Mouse (Mus musculus) embryo, embryonic 11 days (tissue): Measurements from ENCODE around the gene Gm14326.
"Not testable (repeated sequence)": the region's sequence is repeated elsewhere in the genome, so short reads cannot be mapped to it uniquely, and the experiment has no call there.

Experiments used
- DNase-seq: peaks from one replicate; pipeline ENCODE4 v3.0.0-alpha.2; 2015

Gm14326 gene

DNA sequence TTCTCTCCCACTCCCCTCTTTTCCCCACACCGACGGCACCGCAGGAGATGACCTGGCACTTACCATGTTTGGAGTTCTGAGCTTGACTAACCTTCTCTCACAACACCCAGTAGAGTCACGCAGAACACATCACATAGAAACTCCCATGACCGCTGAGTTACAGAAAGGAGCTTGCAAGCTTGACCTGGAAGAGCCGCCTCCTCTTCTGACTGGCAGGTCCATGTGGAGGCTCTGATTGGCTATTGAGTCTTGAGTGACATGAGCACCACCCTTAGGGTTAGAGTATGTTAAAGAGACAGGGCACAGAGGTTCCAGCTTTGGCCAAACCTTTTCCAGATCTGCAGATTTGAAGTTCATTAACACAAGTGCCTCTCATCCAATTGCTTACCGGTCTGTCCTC lies at the start of gene Gm14326:
Gm14326 (minus strand) TSS at position 153 of the 400 bp plus-strand sequence.
- DNase-seq: peak; percentile 47

DNA sequence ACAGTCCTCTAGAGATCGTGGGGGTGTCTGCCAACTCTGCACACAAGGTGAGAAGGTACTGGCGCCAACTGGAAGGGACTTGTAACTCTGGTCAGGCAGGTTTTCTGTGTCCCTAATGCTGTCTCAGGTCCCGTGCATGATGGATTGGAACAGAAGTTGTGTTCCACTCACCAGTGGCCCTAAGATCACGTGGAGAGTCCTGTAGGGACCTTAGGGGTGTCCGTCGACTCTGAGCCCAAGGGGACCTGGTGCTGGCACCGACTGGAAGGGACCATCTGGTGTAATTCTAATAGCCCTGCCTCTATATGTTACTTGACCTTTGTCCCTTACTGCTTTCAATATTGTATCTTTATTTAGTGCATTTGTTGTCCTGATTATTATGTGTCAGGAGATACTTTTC lies 17.7 kb upstream of the Gm14326 start:
- not testable (repeated sequence) for DNase-seq

DNA sequence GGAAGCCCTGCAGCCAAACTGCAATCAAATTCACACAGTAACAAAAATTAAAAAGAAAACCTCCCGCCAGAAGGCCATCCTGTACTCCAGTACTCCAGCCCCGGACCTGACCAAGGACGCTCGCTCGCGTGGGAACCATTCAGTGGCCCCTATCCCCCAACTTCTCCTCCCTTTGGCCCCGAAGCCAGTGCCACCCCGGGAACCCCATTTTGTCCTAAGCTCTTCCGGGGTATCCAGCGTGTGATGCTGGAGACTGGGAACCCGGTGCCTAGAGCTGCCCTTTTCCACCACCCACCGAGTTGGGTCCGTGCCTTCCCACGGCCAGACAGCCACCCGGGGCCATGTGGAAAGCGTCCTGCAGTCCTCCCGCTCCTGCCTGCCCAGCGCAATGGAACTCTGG lies 363 bp downstream of the Gm14326 start:
- DNase-seq: not testable (repeated sequence)

DNA sequence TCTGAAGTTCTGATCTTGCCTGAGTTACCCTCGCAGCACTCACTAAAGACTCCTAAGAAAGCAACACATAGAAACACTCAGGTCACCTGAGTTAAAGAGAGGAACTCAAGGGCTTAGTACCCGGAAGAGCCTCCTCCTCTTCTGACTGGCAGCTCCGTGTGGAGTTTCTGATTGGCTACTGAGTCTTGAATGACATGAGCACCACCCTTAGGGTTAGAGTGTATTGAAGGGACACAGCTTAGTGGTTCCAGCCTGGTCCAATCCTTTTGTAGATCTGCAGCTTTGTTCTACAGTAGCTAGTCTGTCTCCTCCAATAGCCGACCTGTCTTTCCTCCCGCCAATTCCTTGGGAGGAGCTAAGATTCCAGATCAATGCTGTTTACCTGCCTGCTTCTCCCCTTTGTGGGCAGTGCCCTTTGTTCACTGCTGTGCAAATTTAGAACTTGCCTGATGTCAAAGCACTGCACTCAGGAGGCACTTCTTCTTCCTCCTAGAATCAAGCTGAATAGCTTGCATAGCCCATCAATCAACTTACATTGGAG lies 31.5 kb downstream of the Gm14326 start, which contains the start of gene Zfp972:
Zfp972 (minus strand) TSS at position 51 of the 541 bp plus-strand sequence.
- not testable (repeated sequence) for DNase-seq

DNA sequence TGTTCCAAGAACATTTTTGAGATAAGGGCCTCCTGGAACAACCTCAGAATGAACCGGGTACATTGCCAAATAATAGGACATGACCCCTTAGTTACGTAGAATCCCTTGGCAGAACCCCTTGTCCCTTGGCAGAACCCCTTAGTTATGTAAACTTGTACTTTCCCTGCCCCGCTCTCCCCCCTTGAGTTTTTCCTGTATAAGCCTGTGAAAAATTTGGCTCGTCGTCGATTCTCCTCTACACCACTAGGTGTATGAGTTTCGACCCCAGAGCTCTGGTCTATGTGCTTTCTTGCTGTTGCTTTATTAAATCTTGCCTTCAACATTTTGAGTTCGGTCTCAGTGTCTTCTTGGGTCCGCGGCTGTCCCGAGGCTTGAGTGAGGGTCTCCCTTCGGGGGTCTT lies 53.8 kb downstream of the Gm14326 start:
- DNase-seq: not testable (repeated sequence)

DNA sequence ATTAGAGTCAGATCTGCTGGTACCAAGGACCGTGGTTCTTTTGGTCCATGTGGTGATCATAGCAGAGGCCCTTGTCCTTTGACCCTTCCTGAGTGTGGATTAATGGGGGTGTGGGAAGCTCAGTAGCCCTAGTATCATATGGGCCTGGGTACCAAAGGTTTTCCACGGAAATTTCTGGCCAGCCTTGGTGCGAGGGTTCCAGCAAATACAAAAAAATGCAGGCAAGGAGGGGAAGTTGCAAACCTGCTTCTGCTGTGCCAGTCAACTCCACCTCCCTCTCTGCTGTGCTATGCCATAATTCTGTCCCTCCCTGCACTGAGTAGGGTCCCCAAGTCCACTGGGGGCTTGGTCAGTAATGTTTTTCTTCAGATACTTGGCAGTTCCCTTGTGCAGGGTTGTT lies 58.9 kb downstream of the Gm14326 start:
- DNase-seq: not testable (repeated sequence)

DNA sequence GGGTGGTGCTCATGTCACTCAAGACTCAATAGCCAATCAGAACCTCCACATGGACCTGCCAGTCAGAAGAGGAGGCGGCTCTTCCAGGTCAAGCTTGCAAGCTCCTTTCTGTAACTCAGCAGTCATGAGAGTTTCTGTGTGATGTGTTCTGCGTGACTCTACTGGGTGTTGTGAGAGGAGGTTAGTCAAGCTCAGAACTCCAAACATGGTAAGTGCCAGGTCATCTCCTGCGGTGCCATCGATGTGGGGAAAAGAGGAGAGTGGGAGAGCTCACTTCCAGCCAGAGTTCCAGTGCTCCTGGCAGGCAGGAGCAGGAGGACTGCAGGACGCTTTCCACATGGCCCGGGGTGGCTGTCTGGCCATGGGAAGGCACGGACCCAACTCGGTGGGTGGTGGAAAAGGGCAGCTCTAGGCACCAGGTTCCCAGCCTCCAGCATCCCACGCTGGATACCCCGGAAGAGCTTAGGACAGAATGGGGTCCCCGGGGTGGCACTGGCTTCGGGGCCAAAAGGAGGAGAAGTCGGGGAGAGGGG lies 60.0 kb downstream of the Gm14326 start, which contains the start of gene Gm14327:
Gm14327 (plus strand) TSS at position 51 of the 533 bp plus-strand sequence.
- not testable (repeated sequence) for DNase-seq

DNA sequence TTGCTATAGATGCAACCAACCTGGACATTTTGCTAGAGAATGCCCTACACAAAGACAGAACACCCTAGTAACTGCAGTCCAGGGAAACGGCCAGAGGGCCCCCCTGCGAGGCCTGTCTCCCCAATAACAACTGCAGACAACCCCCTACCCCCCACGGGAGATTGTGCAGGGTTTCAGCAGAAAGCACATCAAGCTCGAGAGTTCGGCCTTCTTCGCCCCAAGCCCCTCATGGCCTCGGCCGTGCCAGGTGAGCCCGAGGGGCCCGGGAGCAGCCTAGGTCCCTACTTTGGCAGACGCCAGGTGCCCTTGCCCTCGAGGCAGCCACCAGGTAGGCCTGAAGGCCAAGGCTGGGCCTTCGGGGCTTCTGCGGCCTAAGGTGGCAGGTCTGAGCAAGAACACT lies 69.4 kb downstream of the Gm14326 start:
- DNase-seq: not testable (repeated sequence)
